Mouse (Mus musculus): ENCODE data around the gene Olfr1306. TPM values are rescaled to one million over a fixed set of nuclear protein-coding genes. Genes with fewer than 3 reads are reported as not detected.

Olfr1306 gene
- total RNA-seq (2021) = not detected

- no peak for DNase-seq
- intact Hi-C loops (cut with DNase I) = no loop called here
Measured at GRCm38 (mm10) chr2:111916171-111916570, at the start of gene Olfr1306. Gene Olfr1306 (minus strand): TSS chr2:111916271.

GRCm38 (mm10) chr2:111964844-111965243 lies 48.8 kb upstream of the Olfr1306 start, which contains the start of gene Olfr1308:
Gene Olfr1308 (minus strand): TSS chr2:111964944.
- DNase-seq = no peak
- intact Hi-C loops (cut with DNase I) = no loop called here

DNA sequence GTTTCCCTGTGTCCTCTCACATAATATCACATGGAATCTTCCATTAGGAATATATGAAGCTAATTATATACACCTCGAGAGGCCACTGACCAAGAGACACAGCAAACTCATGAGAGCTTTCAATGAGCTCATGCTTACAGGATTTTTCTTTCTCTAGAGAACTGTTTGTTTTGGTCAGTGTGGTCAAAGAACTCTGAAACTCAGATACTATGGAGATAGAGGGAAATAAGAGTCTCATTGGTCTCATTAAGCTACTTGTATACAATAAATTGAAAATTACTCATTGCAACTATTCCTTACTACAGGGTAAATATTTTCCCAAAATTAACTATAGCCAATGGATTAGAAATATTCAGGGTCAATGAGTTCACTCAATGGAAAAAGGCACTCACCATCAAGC lies 33.3 kb upstream of the Olfr1306 start, which contains the start of gene Olfr1307:
Gene Olfr1307, minus strand, starts transcription at position 101 of the 400 bp plus-strand sequence.
- DNase-seq = no peak
- intact Hi-C loops (cut with DNase I) = no loop called here

GRCm38 (mm10) chr2:111877049-111877448 lies 39.0 kb downstream of the Olfr1306 start, which contains the start of gene Olfr1305:
Gene Olfr1305 (minus strand): TSS chr2:111877149.
- no peak for DNase-seq
- intact Hi-C loops (cut with DNase I) = no loop called here

Other genes starting within 250 kb of the Olfr1306 start
- gene Olfr1301, start 165.3 kb downstream of the Olfr1306 start, total RNA-seq (2021) = not detected
- not detected for gene Olfr1302, start 138.8 kb downstream of the Olfr1306 start, total RNA-seq (2021)
- not detected for gene Olfr1303, start 95.9 kb downstream of the Olfr1306 start, total RNA-seq (2021)
- not detected for gene Olfr1305, start 39.1 kb downstream of the Olfr1306 start, total RNA-seq (2021)
- under 1 TPM; 0.04 TPM for gene Olfr1307, start 33.2 kb upstream of the Olfr1306 start, total RNA-seq (2021)
- not detected for gene Olfr1308, start 48.7 kb upstream of the Olfr1306 start, total RNA-seq (2021)
- not detected for gene Olfr1309, start 74.0 kb upstream of the Olfr1306 start, total RNA-seq (2021)
- not detected for gene Olfr1310, start 96.4 kb upstream of the Olfr1306 start, total RNA-seq (2021)
- gene Olfr1311, start 108.1 kb upstream of the Olfr1306 start, total RNA-seq (2021) = not detected
- not detected for gene Olfr1312, start 134.0 kb upstream of the Olfr1306 start, total RNA-seq (2021)
- not detected for gene Olfr1313, start 161.6 kb upstream of the Olfr1306 start, total RNA-seq (2021)
- gene Olfr1314, start 180.5 kb upstream of the Olfr1306 start, total RNA-seq (2021) = not detected
- not detected for gene Olfr1315-ps1, start 199.2 kb upstream of the Olfr1306 start, total RNA-seq (2021)
- not detected for gene Olfr1316, start 218.7 kb upstream of the Olfr1306 start, total RNA-seq (2021)
- gene Olfr1317, start 224.1 kb upstream of the Olfr1306 start, total RNA-seq (2021) = not detected
- not detected for gene Olfr1318, start 237.9 kb upstream of the Olfr1306 start, total RNA-seq (2021)

Measured in left cerebral cortex, postnatal 4 days (tissue).